Mouse (Mus musculus) 3T3-L1 (cell line): ENCODE measurements around the gene Cd247.

ENCODE experiments used
- DNase-seq: peaks from one replicate; pipeline ENCODE4 v3.0.0-alpha.2; 2015; ENCODE audit warnings: low read depth, low spot score

Cd247 gene

GRCm38 (mm10) chr1:165909471-165909870, 121.0 kb downstream of the Cd247 start:
- no peak for DNase-seq

DNA sequence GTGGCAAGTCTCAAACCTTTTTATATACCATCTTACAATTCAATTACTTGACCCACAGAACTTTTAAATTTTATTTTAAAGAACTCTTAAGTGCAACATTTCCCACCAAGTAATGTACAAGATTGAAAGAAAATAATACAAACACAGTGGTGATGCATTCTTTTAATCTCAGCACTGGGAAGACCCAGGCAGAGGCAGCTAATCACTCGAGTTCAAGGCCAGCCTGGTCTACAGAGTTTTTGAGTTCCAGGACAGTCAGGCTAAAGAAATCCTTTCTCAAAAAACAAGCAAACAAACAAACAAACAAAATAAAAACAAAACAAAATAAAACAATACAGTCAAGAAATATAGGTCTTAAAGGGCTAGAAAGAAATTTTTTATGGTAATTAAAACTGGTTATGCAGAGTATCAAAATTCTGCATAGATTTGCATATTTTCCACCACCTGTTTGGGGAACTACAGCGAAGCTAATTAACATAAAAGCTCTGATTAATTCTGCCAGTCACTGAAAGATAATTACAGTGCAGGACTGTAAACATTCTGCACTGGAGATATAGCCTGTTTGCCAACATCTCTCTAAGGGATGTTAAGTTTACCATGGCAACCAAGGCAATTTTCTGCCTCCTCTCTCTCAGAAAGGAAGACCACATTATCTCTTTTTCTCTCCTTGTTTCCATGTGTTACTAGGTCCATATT, 125.4 kb downstream of the Cd247 start:
- no peak for DNase-seq

DNA sequence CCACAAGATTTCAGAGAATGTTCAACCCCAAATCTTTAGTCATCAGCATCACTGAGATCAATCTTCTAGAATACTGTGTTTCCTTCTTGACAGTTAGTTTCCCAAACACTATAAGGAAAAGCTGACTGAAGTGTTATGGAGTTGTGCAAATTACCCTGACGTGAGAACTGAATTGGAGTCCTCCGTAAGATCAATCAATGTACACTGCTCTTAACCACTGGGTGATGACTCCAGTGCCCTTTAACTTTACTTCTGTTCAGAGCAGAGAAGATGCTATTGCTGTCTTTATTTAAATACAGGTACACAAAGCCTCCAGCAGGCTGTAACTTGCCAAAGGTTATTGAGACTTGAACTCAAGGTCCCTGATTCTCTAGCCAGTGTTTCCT, 125.9 kb downstream of the Cd247 start:
- no peak for DNase-seq

DNA sequence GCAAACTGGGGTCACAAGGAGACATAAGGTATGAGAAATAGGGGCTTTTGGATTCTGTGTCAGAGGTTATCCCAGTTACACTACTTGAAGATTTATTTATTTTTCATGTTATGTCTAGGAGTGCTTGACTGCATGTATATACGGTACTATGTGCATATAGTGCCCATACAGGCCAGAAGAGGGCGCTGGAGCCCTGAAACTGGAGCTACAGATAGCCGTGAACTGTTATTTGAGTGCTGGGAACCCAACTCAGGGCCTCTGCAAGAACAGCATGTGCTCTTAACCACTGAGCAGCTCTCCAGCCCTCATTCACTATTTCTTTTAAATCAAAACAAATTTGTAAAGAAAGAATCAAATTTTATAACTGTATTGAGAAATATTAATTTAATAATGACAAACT, 132.5 kb downstream of the Cd247 start:
- DNase-seq, result no peak

GRCm38 (mm10) chr1:165922488-165922887, 134.0 kb downstream of the Cd247 start:
- DNase-seq, result no peak

- DNase-seq, result no peak
These were observed 136.7 kb downstream of the Cd247 start for GRCm38 (mm10) chr1:165925207-165925606.
